13 mouse cellular contexts compared by ENCODE assay signal in genomic region chr7:67384942-67385872, GRCm38 (mm10). TPM values are rescaled to one million over a fixed set of nuclear protein-coding genes. Genes with fewer than 3 reads are reported as not detected.
DNase-seq lines count a peak whose midpoint lies in the region; ATAC-seq lines count a peak whose summit lies in the region.
"Had no signal": no experiment of that assay in that cellular context is flagged by ENCODE, and none has a peak within 500 bp of the region (broad histone marks: within the 10 kb centered on the region; RNA-seq: fewer than 3 reads in every experiment).

No protein-coding gene starts in this region.

- no peak overlapping the region for H3K27ac ChIP-seq in midbrain, embryonic 14.5 days (replicated peaks; ENCODE audit: low read depth, low read length)
- H3K27ac ChIP-seq: heart, embryonic 13.5 days; hindbrain, embryonic 14.5 days; midbrain, embryonic 10.5 days; neural tube, embryonic 12.5 days; stomach, embryonic 15.5 days had no signal

- intact Hi-C loops in left cerebral cortex, postnatal 25 days (cut with DNase I): no loop called here

- H3K9me3 ChIP-seq in midbrain, embryonic 14.5 days (ENCODE audit: control insufficient read depth, low read length): no peaks in the 10 kb centered on the region
- H3K9me3 ChIP-seq: heart, embryonic 13.5 days; midbrain, embryonic 10.5 days; neural tube, embryonic 12.5 days; stomach, embryonic 15.5 days had no signal

- H3K9ac ChIP-seq in midbrain, embryonic 14.5 days (replicated peaks; ENCODE audit: low read length): no peak overlapping the region
- H3K9ac ChIP-seq: heart, embryonic 13.5 days; hindbrain, embryonic 14.5 days; neural tube, embryonic 12.5 days; stomach, embryonic 15.5 days had no signal

- H3K4me1 ChIP-seq in midbrain, embryonic 14.5 days (ENCODE audit: control insufficient read depth, insufficient read depth, low read length): no peaks in the 10 kb centered on the region
- H3K4me1 ChIP-seq: midbrain, embryonic 10.5 days; neural tube, embryonic 12.5 days; stomach, embryonic 15.5 days had no signal

- DNase-seq in urinary bladder, postnatal 36 days (ENCODE audit: low spot score in 2 of 2): peak; percentile 24 to 35
- no peak for DNase-seq in urinary bladder, adult 2 months (ENCODE audit: low spot score)
- DNase-seq in adrenal gland, adult 8-10 months: peak; percentile 81
- DNase-seq in lung, postnatal 10 days: peak; percentile 82
- DNase-seq in left cerebral cortex, postnatal 25 days (ENCODE audit: low spot score in 2 of 2): no peak
- no peak for DNase-seq in heart, adult 9 months (ENCODE audit: low spot score in 2 of 2)
- no peak for DNase-seq in midbrain, embryonic 14.5 days
- DNase-seq: cerebellum, adult 11 months had no signal

- 87% methylated on average over 6 of the region's 6 CpGs for WGBS in midbrain, embryonic 14.5 days

- no peaks in the 10 kb centered on the region for H3K27me3 ChIP-seq in midbrain, embryonic 14.5 days (ENCODE audit: control insufficient read depth, insufficient read depth, low read length)
- H3K27me3 ChIP-seq: heart, embryonic 13.5 days; neural tube, embryonic 12.5 days; stomach, embryonic 15.5 days had no signal

- H3K4me2 ChIP-seq in midbrain, embryonic 14.5 days (ENCODE audit: low read length): no peak overlapping the region
- H3K4me2 ChIP-seq: heart, embryonic 13.5 days; hindbrain, embryonic 14.5 days; neural tube, embryonic 12.5 days; stomach, embryonic 15.5 days had no signal

- no peak for ATAC-seq in midbrain, embryonic 14.5 days (ENCODE audit: low FRiP score, low TSS enrichment)

- no peak overlapping the region for H3K4me3 ChIP-seq in midbrain, embryonic 14.5 days (replicated peaks; ENCODE audit: low read depth, low read length)
- H3K4me3 ChIP-seq: heart, embryonic 13.5 days; midbrain, embryonic 10.5 days; neural tube, embryonic 12.5 days; stomach, embryonic 15.5 days had no signal

- H3K36me3 ChIP-seq in midbrain, embryonic 14.5 days (ENCODE audit: control insufficient read depth, insufficient read depth, low read length): no peaks in the 10 kb centered on the region
- H3K36me3 ChIP-seq: heart, embryonic 13.5 days; midbrain, embryonic 10.5 days; neural tube, embryonic 12.5 days; stomach, embryonic 15.5 days had no signal

RNA-seq across cellular contexts. Expression of gene Mef2a, which starts 12.5 kb away (rescaled TPM):
- 43.4 and 49.6 TPM in 2 replicates for polyA plus RNA-seq in urinary bladder, adult 2 months (2012; rRNA removed)
- 10 to 100 TPM; 47.9 to 76.3 (median 63.2) TPM for total RNA-seq in adrenal gland, adult 8-10 months (2022)
- total RNA-seq in left cerebral cortex, postnatal 25 days (2021): 100 to 1,000 TPM; 110 to 112 TPM
- 38.9 and 45.2 TPM in 2 replicates for polyA plus RNA-seq in midbrain, embryonic 14.5 days (2014; fragmentation: Nextera tagmentation; extraction: Ambion mirVana)

Comparison
In these comparisons a context has a peak if more than half of its experiments do, and no peak if none do; other contexts are left out.
1. DNase-seq: peak in urinary bladder, postnatal 36 days (2 of 2), adrenal gland, adult 8-10 months (single experiment) and lung, postnatal 10 days (single experiment); none in urinary bladder, adult 2 months (single experiment), left cerebral cortex, postnatal 25 days (0 of 2), heart, adult 9 months (0 of 2) and midbrain, embryonic 14.5 days (single experiment).